Mouse (Mus musculus): ENCODE measurements around the gene Arpc5. TPM values are rescaled to one million over a fixed set of nuclear protein-coding genes. Genes with fewer than 3 reads are reported as not detected.

The Arpc5 gene
- polyA plus RNA-seq, 1 experiment: 85.9 TPM

DNA sequence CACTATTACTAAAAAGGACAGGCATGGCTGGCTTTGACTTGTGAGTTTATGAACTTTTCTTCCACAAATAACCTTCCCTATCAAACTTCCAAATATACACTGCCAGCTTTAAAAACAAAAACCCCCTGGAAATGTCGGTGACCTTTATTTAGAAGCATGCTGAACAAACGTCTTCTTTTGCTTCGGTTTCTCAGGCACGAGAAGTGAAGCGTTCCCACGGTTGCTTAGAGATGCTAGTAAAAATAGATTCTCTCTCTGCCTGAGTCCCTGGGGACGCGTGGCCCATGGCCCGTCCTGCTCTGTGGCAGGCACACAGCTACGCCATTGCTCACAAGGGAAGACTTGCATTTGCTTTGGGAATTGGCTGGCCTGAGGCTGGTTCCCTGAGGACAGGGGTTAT, 51.5 kb downstream of the Arpc5 start:
- Histone ChIP-seq H3K4me3 (ENCODE audit: insufficient read depth, low read depth, low read length) (no peak overlapping the region), H3K27ac (replicated peaks; ENCODE audit: low read depth, low read length) (peak overlapping the region; percentile 61), H3K4me1 (ENCODE audit: control insufficient read depth, insufficient read depth, insufficient read length, low read length) (no peaks in the 10 kb centered on the region; the same call in 1 of the 2 replicates)

DNA sequence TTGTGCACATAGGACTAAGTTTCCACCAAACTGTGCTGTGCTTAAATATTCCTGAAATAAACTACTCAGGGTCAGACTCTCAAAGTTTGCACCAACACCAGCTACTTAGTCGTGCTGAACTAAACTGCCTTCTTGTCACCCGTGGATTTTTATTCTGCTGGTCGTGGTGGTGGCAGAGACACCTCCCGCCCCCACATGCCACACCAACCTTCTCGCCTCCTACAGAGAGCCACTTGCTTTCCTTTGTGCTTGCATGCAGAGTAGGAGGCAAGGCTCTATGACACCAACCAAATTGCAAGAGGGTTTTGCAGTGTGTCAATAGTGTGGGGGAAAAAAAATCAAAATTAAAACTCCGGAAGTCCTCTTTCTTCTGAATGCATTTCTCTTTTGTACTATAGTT, 53.2 kb downstream of the Arpc5 start:
- no peak overlapping the region for H3K27ac ChIP-seq (replicated peaks; ENCODE audit: low read depth, low read length)
- no peak overlapping the region for H3K4me3 ChIP-seq (ENCODE audit: insufficient read depth, low read depth, low read length)

DNA sequence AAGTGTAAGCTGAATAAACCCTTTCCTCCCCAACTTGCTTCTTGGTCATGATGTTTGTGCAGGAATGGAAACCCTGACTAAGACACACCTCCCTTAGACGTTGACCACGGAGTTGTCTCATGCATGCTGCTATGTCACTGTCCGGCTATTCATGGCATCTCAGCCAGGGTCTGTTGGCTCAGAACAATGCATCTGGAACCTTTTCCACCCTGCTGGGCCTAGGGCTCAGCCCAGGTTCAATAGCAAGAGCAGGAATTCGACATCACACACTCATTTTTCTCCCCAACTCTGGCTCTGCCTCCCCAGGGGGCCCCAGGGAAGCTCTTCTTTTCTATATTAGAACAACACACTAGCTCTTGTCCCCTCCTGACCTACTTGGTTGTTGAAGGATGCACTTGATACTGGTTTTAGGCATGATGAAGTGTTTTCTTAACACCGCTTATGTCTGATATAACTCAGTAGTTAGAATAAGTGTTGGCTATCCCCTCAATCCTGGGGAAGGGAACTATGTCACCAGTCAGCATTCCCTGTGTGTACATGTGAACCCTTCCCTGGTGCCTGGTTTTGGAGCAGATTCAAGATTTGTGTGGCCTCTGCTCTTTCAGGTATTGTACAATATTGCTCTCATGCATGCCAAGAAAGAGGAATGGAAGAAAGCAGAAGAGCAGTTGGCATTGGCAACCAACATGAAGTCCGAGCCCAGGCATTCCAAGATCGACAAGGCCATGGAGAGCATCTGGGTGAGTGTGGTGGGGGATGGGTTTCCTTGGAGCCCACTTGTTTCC, 54.8 kb downstream of the Arpc5 start:
- Histone ChIP-seq H3K27ac (replicated peaks; ENCODE audit: low read depth, low read length) (no peak overlapping the region), H3K4me3 (ENCODE audit: insufficient read depth, low read depth, low read length) (no peak overlapping the region), H3K4me1 (ENCODE audit: control insufficient read depth, insufficient read depth, insufficient read length, low read length) (no peaks in the 10 kb centered on the region; the same call in 1 of the 2 replicates)

More for the DNA sequence above, 53.2 kb downstream of the Arpc5 start:
- H3K4me1 ChIP-seq (ENCODE audit: control insufficient read depth, insufficient read depth, insufficient read length, low read length): no peaks in the 10 kb centered on the region; the same call in 1 of the 2 replicates

GRCm38 (mm10) chr1:152821746-152822145, 55.4 kb downstream of the Arpc5 start:
- no peak overlapping the region for H3K27ac ChIP-seq (replicated peaks; ENCODE audit: low read depth, low read length)
- no peaks in the 10 kb centered on the region; the same call in 1 of the 2 replicates for H3K4me1 ChIP-seq (ENCODE audit: control insufficient read depth, insufficient read depth, insufficient read length, low read length)
- no peak overlapping the region for H3K4me3 ChIP-seq (ENCODE audit: insufficient read depth, low read depth, low read length)

DNA sequence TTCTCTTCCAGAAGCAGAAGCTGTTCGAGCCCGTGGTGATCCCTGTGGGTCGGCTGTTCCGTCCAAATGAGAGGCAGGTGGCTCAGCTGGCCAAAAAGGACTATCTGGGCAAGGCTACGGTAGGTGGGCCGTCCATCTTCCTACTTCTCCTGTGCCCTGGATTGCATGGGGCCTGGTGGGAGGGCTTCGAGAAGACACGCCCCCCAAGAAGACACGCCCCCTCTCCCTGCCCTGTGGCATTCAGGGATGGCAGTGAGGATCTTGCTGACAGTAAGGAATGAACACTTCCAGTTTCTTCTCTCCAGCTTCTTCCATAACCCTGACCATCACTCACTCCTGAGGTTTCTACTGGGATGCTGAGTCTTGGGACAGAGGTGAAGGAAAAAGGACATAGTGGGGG, 57.9 kb downstream of the Arpc5 start:
- Histone ChIP-seq H3K4me1 (ENCODE audit: control insufficient read depth, insufficient read depth, insufficient read length, low read length) (no peaks in the 10 kb centered on the region), H3K4me3 (ENCODE audit: insufficient read depth, low read depth, low read length) (no peak overlapping the region), H3K27ac (replicated peaks; ENCODE audit: low read depth, low read length) (no peak overlapping the region)

Other genes with a start within 250 kb of the Arpc5 start
- gene Apobec4, start 16.0 kb upstream of the Arpc5 start, polyA plus RNA-seq (2012; ENCODE audit: insufficient read depth, insufficient read length, missing spikeins): not detected in 2 replicates
- gene Rgl1, start 191 bp upstream of the Arpc5 start, polyA plus RNA-seq (2012; ENCODE audit: insufficient read depth, insufficient read length, missing spikeins): 14.7 and 20.5 TPM in 2 replicates
- 2.4 and 3.9 TPM in 2 replicates for gene Ncf2, start 33.7 kb downstream of the Arpc5 start, polyA plus RNA-seq (2012; ENCODE audit: insufficient read depth, insufficient read length, missing spikeins)
- gene Smg7, start 136.1 kb downstream of the Arpc5 start, polyA plus RNA-seq (2012; ENCODE audit: insufficient read depth, insufficient read length, missing spikeins): 12.8 and 18.5 TPM in 2 replicates
- 0.25 and 1.1 TPM in 2 replicates for gene Nmnat2, start 188.5 kb downstream of the Arpc5 start, polyA plus RNA-seq (2012; ENCODE audit: insufficient read depth, insufficient read length, missing spikeins)